Mouse (Mus musculus) forebrain, postnatal 0 days (tissue): ENCODE measurements around the gene Ltbp2. TPM values are rescaled to one million over a fixed set of nuclear protein-coding genes. Genes with fewer than 3 reads are reported as not detected.
A peak's percentile ranks its signal among the peaks of the same experiment; 100 is the strongest.

Source experiments
- ATAC-seq: fragments of 200-750 bp; cut with Nextera tagmentation; 2 replicates; pipeline ENCODE4 v1.8.0; 2017; ENCODE audit warnings: mild to moderate bottlenecking, moderate library complexity
- DNase-seq: peaks from one replicate; pipeline ENCODE4 v3.0.0-alpha.2; 2015
- H3K27ac ChIP-seq: fragments of 300-500 bp; sonication (generic); 2 replicates; pipeline ENCODE4 v1.5.1; 2014; ENCODE audit warnings: low read depth, mild to moderate bottlenecking, antibody characterized with exemption, low read length, moderate library complexity, mixed read lengths
- H3K27me3 ChIP-seq: fragments of 300-500 bp; sonication (generic); 2 replicates; pipeline ENCODE4 v1.6.1; 2014; ENCODE audit warnings: mild to moderate bottlenecking, low read length, mixed read lengths; ENCODE audit not compliant: insufficient read depth
- H3K36me3 ChIP-seq: fragments of 300-500 bp; sonication (generic); 2 replicates; pipeline ENCODE4 v1.6.1; 2014; ENCODE audit warnings: mild to moderate bottlenecking, moderate library complexity; ENCODE audit not compliant: insufficient read depth
- H3K4me1 ChIP-seq: fragments of 300-500 bp; sonication (generic); 2 replicates; pipeline ENCODE4 v1.6.1; 2014; ENCODE audit warnings: antibody characterized with exemption; ENCODE audit not compliant: insufficient read depth
- H3K4me2 ChIP-seq: fragments of 300-500 bp; sonication (generic); 2 replicates; pipeline ENCODE4 v1.6.1; 2014; ENCODE audit warnings: low read depth, mild to moderate bottlenecking, moderate library complexity
- H3K4me3 ChIP-seq: fragments of 300-500 bp; sonication (generic); 2 replicates; pipeline ENCODE4 v1.5.1; 2014; ENCODE audit warnings: low read depth, low read length, mixed read lengths
- H3K9ac ChIP-seq: fragments of 300-500 bp; sonication (generic); 2 replicates; pipeline ENCODE4 v1.6.1; 2014; ENCODE audit warnings: mild to moderate bottlenecking
- H3K9me3 ChIP-seq: fragments of 300-500 bp; sonication (generic); 2 replicates; pipeline ENCODE4 v1.6.1; 2016; ENCODE audit warnings: low read length
- CTCF ChIP-seq: sonication (generic); IDR thresholded peaks from 2 replicates; pipeline ENCODE4 v1.5.1; 2016; ENCODE audit warnings: antibody characterized with exemption, control low read depth, low read depth
- WGBS: fragments of 180-500 bp; shearing (Covaris S2); extraction: QIAGEN DNeasy Blood & Tissue Kit; methylation state at CpG from one replicate; pipeline ENCODE4 v1.1.7; 2014; 5-methylcytosine and 5-hydroxymethylcytosine counted together
- polyA plus RNA-seq: library from polyadenylated mRNA; unstranded; fragments of >200 nt; fragmentation: Nextera tagmentation; extraction: Ambion mirVana; gene quantifications from 2 replicates; pipeline ENCODE4 v1.2.1, GENCODE M21; 2015
- total RNA-seq: library from RNA; depleted of rRNA; stranded (reverse); fragments of >200 nt; gene quantifications from 2 replicates; pipeline ENCODE4 v1.2.3, GENCODE M21; 2014

Gene Ltbp2
- total and polyA plus RNA-seq, 2 experiments from 2014 or later = 0.51 to 0.76 TPM

DNA sequence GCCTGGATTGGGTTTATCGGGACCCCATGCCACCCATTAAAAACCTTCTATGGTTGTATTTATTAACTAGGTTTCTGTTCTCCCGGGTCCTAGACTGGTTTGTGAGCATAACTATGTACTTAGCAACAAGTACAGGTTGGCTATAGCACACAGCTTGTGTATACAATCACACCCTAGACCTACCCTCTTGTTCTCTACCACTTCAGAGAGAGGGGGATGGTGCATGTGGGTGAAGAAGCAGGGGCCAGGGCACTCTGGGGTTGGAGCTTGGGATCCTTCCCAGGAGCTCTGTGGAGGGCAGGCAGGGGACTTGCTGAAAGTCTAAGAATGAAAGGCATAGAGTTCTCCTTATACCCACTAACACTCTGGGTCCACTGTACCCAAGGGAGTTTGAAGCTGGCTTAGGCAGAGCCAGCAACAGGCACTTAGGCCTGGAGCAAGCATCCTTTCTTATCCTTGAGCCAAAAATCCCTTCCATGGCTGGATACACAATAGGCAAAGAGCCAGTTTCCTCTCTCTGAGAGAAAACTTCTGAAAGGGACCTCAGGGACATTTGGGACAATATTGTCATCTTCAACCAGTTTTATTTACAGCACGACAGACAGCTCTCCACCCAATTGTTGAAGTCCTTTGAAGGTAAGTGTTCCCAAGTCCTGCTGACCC lies 61.5 kb downstream of the Ltbp2 start:
- DNase-seq (no peak), ATAC-seq (no peak)
- Histone ChIP-seq H3K4me2 (no peak overlapping the region), H3K9me3 (no peaks in the 10 kb centered on the region), H3K4me3 (no peak overlapping the region), H3K9ac (no peak overlapping the region), H3K27ac (no peak overlapping the region), H3K36me3 (no peaks in the 10 kb centered on the region), H3K4me1 (no peaks in the 10 kb centered on the region), H3K27me3 (no peaks in the 10 kb centered on the region)
- TF ChIP-seq CTCF = no peak
- WGBS = 84% methylated on average over 3 of the region's 3 CpGs

DNA sequence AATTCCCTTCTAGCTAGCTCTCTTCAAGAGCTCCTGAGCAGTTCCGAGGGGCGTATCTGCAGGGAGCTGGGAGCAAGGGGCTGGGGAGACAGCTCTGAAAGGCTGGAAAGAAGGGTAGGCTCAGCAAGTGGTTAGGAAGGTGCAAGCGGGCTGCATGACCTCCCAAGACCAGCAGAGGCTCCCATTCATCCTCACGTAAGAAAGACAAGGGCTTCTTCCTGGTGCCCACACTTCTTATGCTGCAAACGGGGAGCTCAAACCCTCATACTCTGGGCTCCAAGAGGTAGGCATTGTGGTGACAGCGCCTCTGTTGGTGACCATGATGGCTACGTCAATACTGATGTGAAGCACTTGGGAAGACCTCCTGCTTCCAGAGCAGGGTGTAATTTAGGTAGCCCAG lies 62.6 kb downstream of the Ltbp2 start:
- Histone ChIP-seq H3K4me1 (no peaks in the 10 kb centered on the region), H3K27ac (no peak overlapping the region), H3K9ac (no peak overlapping the region), H3K9me3 (no peaks in the 10 kb centered on the region), H3K36me3 (no peaks in the 10 kb centered on the region), H3K27me3 (no peaks in the 10 kb centered on the region), H3K4me2 (no peak overlapping the region), H3K4me3 (no peak overlapping the region)
- WGBS = 43% methylated on average over 7 of the region's 7 CpGs
- no peak for DNase-seq
- no peak for ATAC-seq
- 0 out of 2 replicates have a peak, but pooled peaks have one; percentile 11 for TF ChIP-seq CTCF

DNA sequence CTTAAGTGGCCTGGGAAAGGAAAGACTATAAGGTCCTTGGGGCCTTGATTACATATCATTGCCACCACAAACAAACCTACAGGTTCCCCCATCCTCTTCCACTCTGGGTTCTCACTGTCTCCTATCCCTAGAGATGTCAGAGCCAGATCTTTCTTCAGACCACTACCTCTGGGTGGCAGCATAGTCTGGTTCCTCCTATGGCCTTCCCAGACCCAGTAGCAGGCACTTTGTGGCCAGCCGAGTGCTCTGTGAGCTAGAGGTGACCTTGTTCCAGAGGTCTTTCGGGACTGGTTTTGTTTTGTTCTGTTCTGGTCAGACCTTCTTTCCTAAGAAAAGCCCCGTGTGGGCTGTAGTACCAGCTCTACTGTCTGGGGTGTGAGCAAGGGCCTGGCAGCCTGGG lies 64.3 kb downstream of the Ltbp2 start:
- no peak overlapping the region for H3K4me2 ChIP-seq
- no peak overlapping the region for H3K27ac ChIP-seq
- no peaks in the 10 kb centered on the region for H3K27me3 ChIP-seq
- H3K4me3 ChIP-seq = no peak overlapping the region
- H3K9ac ChIP-seq = no peak overlapping the region
- H3K9me3 ChIP-seq = no peaks in the 10 kb centered on the region
- H3K36me3 ChIP-seq = no peaks in the 10 kb centered on the region
- WGBS = 66% methylated on average over 3 of the region's 3 CpGs
- no peaks in the 10 kb centered on the region for H3K4me1 ChIP-seq
- no peak for TF ChIP-seq CTCF
- no peak for DNase-seq
- no peak for ATAC-seq

DNA sequence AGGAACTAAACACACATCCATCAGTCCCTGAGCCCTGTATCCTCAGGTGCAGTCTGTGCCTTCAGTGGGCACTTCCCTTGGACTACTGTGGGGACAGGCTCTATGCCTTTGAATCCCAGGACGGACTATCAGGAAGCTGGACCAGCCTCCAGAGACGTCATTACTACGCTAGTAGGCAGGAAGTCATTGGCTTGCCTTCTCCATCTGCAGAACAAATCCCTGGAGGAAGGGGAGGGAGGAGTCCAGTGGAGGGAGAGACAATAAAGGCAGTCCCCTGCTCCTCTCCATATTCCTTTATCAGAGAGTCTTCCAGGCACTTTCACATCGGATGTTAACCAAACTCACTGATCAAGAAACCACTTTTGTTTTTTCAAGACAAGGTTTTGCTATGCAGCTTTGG lies 64.8 kb downstream of the Ltbp2 start:
- H3K27me3 ChIP-seq = no peaks in the 10 kb centered on the region
- no peak overlapping the region for H3K4me2 ChIP-seq
- TF ChIP-seq CTCF = no peak
- H3K9me3 ChIP-seq = no peaks in the 10 kb centered on the region
- H3K9ac ChIP-seq = no peak overlapping the region
- DNase-seq (no peak), ATAC-seq (no peak)
- H3K4me3 ChIP-seq = no peak overlapping the region
- H3K36me3 ChIP-seq = no peaks in the 10 kb centered on the region
- H3K27ac ChIP-seq = no peak overlapping the region
- no peaks in the 10 kb centered on the region for H3K4me1 ChIP-seq
- 80% methylated on average over 4 of the region's 4 CpGs for whole genome bisulfite sequencing

DNA sequence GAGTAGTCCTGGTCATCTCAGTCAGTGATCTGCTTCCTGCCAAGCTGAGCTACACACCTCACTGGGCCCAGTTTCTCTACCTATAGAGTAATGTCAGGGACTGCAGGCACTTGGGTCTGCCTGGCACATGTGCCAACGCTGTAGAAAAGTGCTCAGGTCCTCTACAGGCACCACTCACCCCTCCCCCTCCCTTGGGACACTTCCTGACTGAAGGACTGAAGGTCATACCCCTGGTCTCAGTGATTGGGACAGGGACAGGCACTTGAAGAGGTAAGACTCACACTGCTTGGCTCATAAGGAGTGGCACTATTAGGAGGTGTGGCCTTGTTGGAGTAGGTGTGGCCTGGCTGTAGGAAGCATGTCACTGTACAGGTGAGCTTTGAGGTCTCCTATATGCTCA lies 65.5 kb downstream of the Ltbp2 start:
- no peak overlapping the region for H3K27ac ChIP-seq

DNA sequence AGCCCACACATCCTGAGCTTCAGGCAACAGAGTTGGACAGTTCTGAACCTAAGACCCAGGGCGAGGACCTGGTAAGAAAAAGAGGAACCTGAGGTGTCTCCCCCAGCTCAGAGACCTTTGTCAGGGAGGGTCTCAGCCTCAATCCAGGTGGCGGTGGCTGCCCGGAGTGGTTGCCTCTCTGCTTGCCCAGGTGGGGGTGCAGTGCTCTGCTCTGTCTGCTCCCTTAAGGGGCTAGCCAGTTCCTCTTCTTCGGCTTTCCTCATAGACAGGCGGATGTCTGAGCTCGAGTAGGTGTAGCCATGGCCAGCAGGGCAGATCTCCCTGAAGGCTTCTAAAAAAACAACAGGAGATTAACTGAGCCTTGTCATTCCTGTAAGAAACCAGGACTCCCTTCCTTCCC lies 67.3 kb downstream of the Ltbp2 start:
- Histone ChIP-seq H3K4me1 (no peaks in the 10 kb centered on the region), H3K27me3 (no peaks in the 10 kb centered on the region), H3K27ac (no peak overlapping the region), H3K9ac (no peak overlapping the region), H3K9me3 (no peaks in the 10 kb centered on the region), H3K4me2 (no peak overlapping the region), H3K36me3 (no peaks in the 10 kb centered on the region), H3K4me3 (no peak overlapping the region)
- ATAC-seq = no peak
- WGBS = 79% methylated on average over 6 of the region's 6 CpGs
- DNase-seq = no peak
- TF ChIP-seq CTCF = no peak

More for the DNA sequence above, 65.5 kb downstream of the Ltbp2 start:
- H3K27me3 ChIP-seq = no peaks in the 10 kb centered on the region
- no peak overlapping the region for H3K4me3 ChIP-seq
- DNase-seq = no peak
- H3K9me3 ChIP-seq = no peaks in the 10 kb centered on the region
- no peak overlapping the region for H3K4me2 ChIP-seq
- no peak for ATAC-seq
- 59% methylated on average over 1 of the region's 1 CpGs for WGBS
- H3K36me3 ChIP-seq = no peaks in the 10 kb centered on the region
- H3K4me1 ChIP-seq = no peaks in the 10 kb centered on the region
- no peak for TF ChIP-seq CTCF
- H3K9ac ChIP-seq = no peak overlapping the region

DNA sequence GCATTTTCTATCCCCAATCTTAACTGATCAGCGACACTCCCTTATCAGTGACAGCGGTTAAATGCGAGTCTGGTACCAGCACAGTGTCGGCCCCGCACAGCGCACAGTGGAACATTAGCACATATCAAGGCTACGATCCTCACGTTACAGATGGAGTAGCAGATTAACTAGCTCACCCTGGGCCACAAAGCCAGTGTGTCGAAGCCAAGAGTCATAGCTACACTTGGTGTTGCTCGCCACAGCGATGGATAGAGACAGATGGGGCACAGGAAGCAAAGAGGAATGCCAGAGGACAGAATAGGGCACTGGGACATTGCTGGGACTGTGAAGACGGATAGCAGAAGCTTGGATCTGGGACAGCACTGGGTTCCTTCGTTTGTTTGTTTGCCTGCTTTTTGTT lies 69.0 kb downstream of the Ltbp2 start:
- no peaks in the 10 kb centered on the region for H3K9me3 ChIP-seq
- no peak overlapping the region for H3K27ac ChIP-seq
- H3K36me3 ChIP-seq = no peaks in the 10 kb centered on the region
- H3K27me3 ChIP-seq = no peaks in the 10 kb centered on the region
- no peak for DNase-seq
- whole genome bisulfite sequencing = 75% methylated on average over 13 of the region's 13 CpGs
- ATAC-seq = peak; percentile 38; the same call in 1 of the 2 replicates
- no peak overlapping the region for H3K4me3 ChIP-seq
- no peak overlapping the region for H3K9ac ChIP-seq
- H3K4me1 ChIP-seq = no peaks in the 10 kb centered on the region
- H3K4me2 ChIP-seq = no peak overlapping the region
- TF ChIP-seq CTCF = no peak
